Mouse (Mus musculus): ENCODE data around the gene Celsr2. TPM values are rescaled to one million over a fixed set of nuclear protein-coding genes. Genes with fewer than 3 reads are reported as not detected.

The Celsr2 gene
- polyA plus RNA-seq, 1 experiment from 2014 or later = 20.1 TPM

DNA sequence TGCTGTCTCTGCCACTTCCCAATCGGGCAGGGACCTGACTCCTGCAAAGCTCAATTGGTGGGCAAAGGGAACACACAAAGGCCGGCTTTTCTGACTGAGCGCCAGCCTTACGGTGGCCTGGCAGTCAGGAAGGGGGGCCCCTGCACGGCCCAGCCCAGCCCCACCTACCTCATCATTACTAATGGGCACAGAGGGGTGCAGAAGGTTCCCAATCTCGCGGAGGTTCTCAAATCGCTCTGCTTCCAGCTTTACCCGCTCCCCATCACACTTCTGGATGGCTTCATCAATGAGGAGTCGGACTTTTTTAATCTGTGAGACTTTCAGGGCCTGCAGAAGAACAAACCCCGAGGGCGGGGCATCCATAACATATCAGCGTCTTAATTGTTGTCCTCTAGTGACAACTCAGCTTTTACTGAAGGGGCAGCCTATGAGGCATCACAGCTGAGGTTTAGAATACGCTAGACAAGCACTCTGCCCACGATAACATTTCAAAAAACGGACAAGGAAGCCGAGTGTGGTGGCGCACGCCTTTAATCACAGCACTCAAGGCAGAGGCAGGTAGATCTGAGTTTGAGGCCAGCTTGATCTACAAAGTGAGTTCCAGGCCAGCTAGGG lies 18.6 kb upstream of the Celsr2 start:
- Histone ChIP-seq H3K9ac (no peak overlapping the region), H3K27ac (replicated peaks) (no peak overlapping the region), H3K4me1 (no peaks in the 10 kb centered on the region), H3K4me3 (replicated peaks) (no peak overlapping the region), H3K36me3 (peaks cover 80% of the 10 kb centered on the region), H3K4me2 (replicated peaks) (no peak overlapping the region), H3K27me3 (no peaks in the 10 kb centered on the region), H3K9me3 (replicated peaks) (no peaks in the 10 kb centered on the region)
- WGBS = 55% methylated on average over 19 of the region's 19 CpGs
- ATAC-seq (ENCODE audit: insufficient number of reproducible peaks, low FRiP score, low TSS enrichment, low read depth) = no peak

GRCm38 (mm10) chr3:108433188-108433880 lies 18.0 kb upstream of the Celsr2 start:
- H3K4me3 ChIP-seq (replicated peaks) = no peak overlapping the region
- no peaks in the 10 kb centered on the region for H3K9me3 ChIP-seq (replicated peaks)
- no peaks in the 10 kb centered on the region for H3K27me3 ChIP-seq
- no peaks in the 10 kb centered on the region for H3K4me1 ChIP-seq
- ATAC-seq (ENCODE audit: insufficient number of reproducible peaks, low FRiP score, low TSS enrichment, low read depth) = no peak
- H3K36me3 ChIP-seq = peaks cover 87% of the 10 kb centered on the region
- no peak overlapping the region for H3K27ac ChIP-seq (replicated peaks)
- WGBS = 55% methylated on average over 18 of the region's 18 CpGs
- H3K9ac ChIP-seq = no peak overlapping the region
- no peak overlapping the region for H3K4me2 ChIP-seq (replicated peaks)

GRCm38 (mm10) chr3:108432542-108433187 lies 17.3 kb upstream of the Celsr2 start:
- H3K4me1 ChIP-seq = no peaks in the 10 kb centered on the region
- no peak overlapping the region for H3K27ac ChIP-seq (replicated peaks)
- H3K27me3 ChIP-seq = no peaks in the 10 kb centered on the region
- peaks cover 94% of the 10 kb centered on the region for H3K36me3 ChIP-seq
- no peak overlapping the region for H3K4me2 ChIP-seq (replicated peaks)
- H3K4me3 ChIP-seq (replicated peaks) = no peak overlapping the region
- no peaks in the 10 kb centered on the region for H3K9me3 ChIP-seq (replicated peaks)
- no peak overlapping the region for H3K9ac ChIP-seq
- WGBS = 81% methylated on average over 13 of the region's 13 CpGs
- no peak for ATAC-seq (ENCODE audit: insufficient number of reproducible peaks, low FRiP score, low TSS enrichment, low read depth)

DNA sequence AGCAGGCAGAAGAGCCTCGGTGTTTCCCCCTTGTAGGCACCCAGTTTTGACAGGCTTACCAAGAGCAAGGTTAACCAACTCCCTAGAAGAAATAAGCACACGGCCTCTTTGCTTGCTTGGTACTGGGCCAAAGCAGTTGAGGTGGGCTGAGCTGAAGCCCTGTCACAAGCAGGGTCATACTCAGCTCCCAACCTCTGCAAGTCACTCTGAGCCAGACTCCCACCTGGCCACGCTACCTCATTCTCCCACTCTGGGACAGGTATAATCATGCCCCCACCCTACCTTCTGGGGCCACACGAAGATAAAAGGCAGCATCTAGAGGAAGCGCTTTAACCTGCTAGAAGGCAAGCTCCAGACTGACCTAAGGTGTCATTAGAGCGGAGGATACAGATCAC lies 10.3 kb upstream of the Celsr2 start:
- Histone ChIP-seq H3K27ac (replicated peaks) (peak overlapping the region; percentile 77), H3K9ac (no peak overlapping the region), H3K9me3 (replicated peaks) (no peaks in the 10 kb centered on the region), H3K36me3 (peaks cover 50% of the 10 kb centered on the region), H3K4me1 (peaks cover 33% of the 10 kb centered on the region), H3K27me3 (no peaks in the 10 kb centered on the region), H3K4me2 (replicated peaks) (no peak overlapping the region), H3K4me3 (replicated peaks) (no peak overlapping the region)
- 72% methylated on average over 6 of the region's 6 CpGs for WGBS
- no peak for ATAC-seq (ENCODE audit: insufficient number of reproducible peaks, low FRiP score, low TSS enrichment, low read depth)

DNA sequence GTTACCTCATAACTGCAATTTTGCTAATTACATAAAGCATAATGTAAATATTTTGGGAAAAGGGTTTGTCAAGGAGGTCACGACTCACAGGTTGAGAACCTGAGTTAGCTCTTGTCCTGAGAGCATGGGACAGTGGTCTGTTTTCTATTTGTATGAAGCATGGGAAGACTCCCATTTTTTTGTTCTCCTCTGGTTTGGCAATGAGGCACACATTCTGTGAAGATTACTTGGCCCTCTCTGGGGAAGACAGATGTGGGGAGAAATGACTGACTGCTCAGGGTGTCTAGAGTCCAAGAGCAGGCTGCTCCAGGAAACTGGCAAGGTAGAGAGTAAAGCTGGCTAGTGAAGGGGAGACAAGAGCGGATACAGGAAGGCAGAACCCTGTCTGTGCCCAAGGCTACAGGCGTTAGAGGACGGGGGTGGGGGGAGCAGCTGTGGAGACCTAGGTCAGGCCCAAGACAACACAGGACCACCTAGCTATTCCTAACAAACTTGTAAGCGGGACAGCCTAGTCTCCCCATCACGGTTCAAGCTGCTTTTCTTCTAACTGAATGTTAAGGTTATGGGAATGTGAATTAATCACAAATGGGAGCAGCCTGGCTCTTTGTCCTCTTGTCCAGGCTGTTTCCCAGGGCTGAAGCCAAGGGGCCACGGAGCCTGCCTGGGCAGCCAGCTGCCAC lies 9.7 kb upstream of the Celsr2 start:
- H3K4me2 ChIP-seq (replicated peaks) = no peak overlapping the region
- H3K27me3 ChIP-seq = no peaks in the 10 kb centered on the region
- H3K9me3 ChIP-seq (replicated peaks) = no peaks in the 10 kb centered on the region
- peaks cover 33% of the 10 kb centered on the region for H3K4me1 ChIP-seq
- no peak overlapping the region for H3K9ac ChIP-seq
- 60% methylated on average over 7 of the region's 7 CpGs for WGBS
- ATAC-seq (ENCODE audit: insufficient number of reproducible peaks, low FRiP score, low TSS enrichment, low read depth) = no peak
- H3K4me3 ChIP-seq (replicated peaks) = no peak overlapping the region
- peaks cover 48% of the 10 kb centered on the region for H3K36me3 ChIP-seq
- H3K27ac ChIP-seq (replicated peaks) = peak overlapping the region; percentile 77

DNA sequence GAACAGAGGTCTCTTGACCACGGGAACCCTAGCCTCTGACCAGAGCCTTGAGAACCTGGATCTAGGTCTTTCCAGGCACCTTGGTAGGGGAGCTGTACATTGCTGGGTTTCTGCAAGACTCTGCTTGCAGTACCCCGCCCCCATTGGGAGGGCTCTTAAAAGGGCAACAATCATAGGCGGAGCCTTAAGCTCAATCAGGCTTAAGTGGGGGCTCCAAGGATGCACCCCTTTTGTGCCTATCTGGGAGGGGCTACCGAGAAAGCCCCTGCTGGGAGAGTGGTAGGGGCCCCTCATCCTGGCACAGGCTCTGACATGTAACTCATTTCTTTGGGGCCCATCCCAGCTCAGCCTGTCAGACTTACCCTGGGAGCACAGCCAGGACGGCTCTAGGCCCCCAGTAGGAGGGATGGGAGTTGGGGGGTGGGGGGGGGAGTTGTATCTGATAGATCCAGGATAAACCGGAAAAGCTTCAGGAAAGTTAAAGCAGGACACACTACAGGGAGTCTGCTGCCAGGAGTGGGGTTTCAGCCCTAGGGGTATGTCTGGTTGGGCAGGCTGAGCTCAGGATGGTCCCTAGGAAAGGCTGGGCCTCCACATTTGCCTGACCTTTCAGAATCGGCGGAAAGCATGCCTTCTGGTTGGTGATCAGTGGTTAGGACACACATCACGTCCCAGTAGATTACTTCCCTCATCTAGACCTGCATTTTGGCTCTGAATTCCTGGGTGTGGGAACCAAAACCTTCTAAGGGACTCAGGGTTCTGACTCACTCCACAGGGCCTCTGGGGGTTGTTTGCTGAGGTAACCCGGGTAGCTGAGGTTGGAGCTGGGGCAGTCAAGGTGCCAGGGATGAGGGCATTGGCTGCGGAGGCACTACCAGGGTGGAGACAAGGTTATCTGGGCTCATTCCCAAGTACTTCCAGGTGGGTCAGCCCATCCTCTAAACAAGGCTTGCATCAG lies 8.8 kb upstream of the Celsr2 start:
- Histone ChIP-seq H3K27me3 (no peaks in the 10 kb centered on the region), H3K27ac (replicated peaks) (peak overlapping the region; percentile 77), H3K4me1 (peaks cover 33% of the 10 kb centered on the region), H3K4me3 (replicated peaks) (0 out of 2 replicates have a peak overlapping the region, but pooled peaks have one; percentile 16), H3K9me3 (replicated peaks) (no peaks in the 10 kb centered on the region), H3K36me3 (peaks cover 39% of the 10 kb centered on the region), H3K4me2 (replicated peaks) (peak overlapping the region; percentile 44), H3K9ac (no peak overlapping the region)
- peak; percentile 75 for ATAC-seq (ENCODE audit: insufficient number of reproducible peaks, low FRiP score, low TSS enrichment, low read depth)
- WGBS = 13% methylated on average over 11 of the region's 11 CpGs

GRCm38 (mm10) chr3:108423006-108423405 lies 7.7 kb upstream of the Celsr2 start:
- Histone ChIP-seq H3K9me3 (replicated peaks) (no peaks in the 10 kb centered on the region), H3K9ac (no peak overlapping the region), H3K4me3 (replicated peaks) (no peak overlapping the region), H3K27ac (replicated peaks) (peak overlapping the region; percentile 73; the same call in 1 of the 2 replicates), H3K4me1 (peaks cover 33% of the 10 kb centered on the region), H3K27me3 (no peaks in the 10 kb centered on the region), H3K36me3 (peaks cover 27% of the 10 kb centered on the region), H3K4me2 (replicated peaks) (no peak overlapping the region)
- no peak for ATAC-seq (ENCODE audit: insufficient number of reproducible peaks, low FRiP score, low TSS enrichment, low read depth)
- WGBS = 29% methylated on average over 6 of the region's 6 CpGs

DNA sequence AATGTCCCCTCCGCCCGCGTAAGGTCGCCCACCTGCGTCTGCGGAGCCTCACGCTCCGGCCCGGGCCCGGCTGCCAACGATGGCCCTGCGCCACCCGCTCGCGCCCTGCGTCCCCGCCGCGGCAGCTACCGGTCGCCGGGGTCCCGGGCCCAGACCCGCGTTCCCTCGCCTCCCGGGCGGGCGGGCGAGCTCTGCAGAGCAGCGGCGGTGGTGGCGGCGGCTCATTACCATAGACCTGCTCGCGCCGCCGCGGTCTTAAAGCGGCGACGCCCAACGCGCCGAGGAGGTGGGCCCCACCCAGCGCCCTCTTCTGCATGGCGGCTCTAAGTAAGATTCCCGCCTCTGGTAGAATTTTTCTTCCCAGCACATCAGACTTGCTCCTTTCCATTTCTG lies 475 bp upstream of the Celsr2 start:
- under 1% methylated on average over 48 of the region's 48 CpGs for WGBS
- H3K27ac ChIP-seq (replicated peaks) = peak overlapping the region; percentile 49
- peak; percentile 84 for ATAC-seq (ENCODE audit: insufficient number of reproducible peaks, low FRiP score, low TSS enrichment, low read depth)
- peaks cover 23% of the 10 kb centered on the region for H3K4me1 ChIP-seq
- H3K27me3 ChIP-seq = peaks cover 8% of the 10 kb centered on the region; the same call in 1 of the 2 replicates
- H3K4me2 ChIP-seq (replicated peaks) = peak overlapping the region; percentile 98
- peak overlapping the region; percentile 62 for H3K9ac ChIP-seq
- H3K9me3 ChIP-seq (replicated peaks) = 0 out of 2 replicates have a peak, but pooled peaks cover 13% of the 10 kb centered on the region
- peaks cover 20% of the 10 kb centered on the region for H3K36me3 ChIP-seq
- peak overlapping the region; percentile 70 for H3K4me3 ChIP-seq (replicated peaks)

GRCm38 (mm10) chr3:108413634-108414360 lies 1.6 kb downstream of the Celsr2 start:
- peaks cover 34% of the 10 kb centered on the region for H3K4me1 ChIP-seq
- no peak for ATAC-seq (ENCODE audit: insufficient number of reproducible peaks, low FRiP score, low TSS enrichment, low read depth)
- no peak overlapping the region for H3K27ac ChIP-seq (replicated peaks)
- H3K27me3 ChIP-seq = peaks cover 8% of the 10 kb centered on the region; the same call in 1 of the 2 replicates
- 0 out of 2 replicates have a peak, but pooled peaks cover 13% of the 10 kb centered on the region for H3K9me3 ChIP-seq (replicated peaks)
- no peak overlapping the region for H3K4me3 ChIP-seq (replicated peaks)
- H3K36me3 ChIP-seq = peaks cover 20% of the 10 kb centered on the region
- 96% methylated on average over 35 of the region's 35 CpGs for WGBS
- no peak overlapping the region for H3K9ac ChIP-seq
- no peak overlapping the region for H3K4me2 ChIP-seq (replicated peaks)

- H3K4me3 ChIP-seq (replicated peaks) = peak overlapping the region; percentile 22
- no peak for ATAC-seq (ENCODE audit: insufficient number of reproducible peaks, low FRiP score, low TSS enrichment, low read depth)
- WGBS = 50% methylated on average over 8 of the region's 8 CpGs
Observed at GRCm38 (mm10) chr3:108411754-108412121, 3.6 kb downstream of the Celsr2 start.

More at GRCm38 (mm10) chr3:108411754-108412121, 3.6 kb downstream of the Celsr2 start:
- Histone ChIP-seq H3K27me3 (peaks cover 7% of the 10 kb centered on the region; the same call in 1 of the 2 replicates), H3K9me3 (replicated peaks) (0 out of 2 replicates have a peak, but pooled peaks cover 13% of the 10 kb centered on the region), H3K9ac (peak overlapping the region; percentile 21), H3K36me3 (peaks cover 23% of the 10 kb centered on the region), H3K27ac (replicated peaks) (no peak overlapping the region; the same call in 1 of the 2 replicates), H3K4me2 (replicated peaks) (peak overlapping the region; percentile 41), H3K4me1 (peaks cover 35% of the 10 kb centered on the region)

All from embryonic facial prominence, embryonic 15.5 days (tissue).